Mouse (Mus musculus) midbrain, embryonic 13.5 days (tissue): ENCODE measurements at regions not wholly inside any gene's neighbourhood (a gene's known extent, or its start where the extent isn't known, plus 50 kb on each side); places are given as distances from the start of the nearest gene placed in this dataset.

Experiments used
- ATAC-seq: fragments of 200-750 bp; cut with Nextera tagmentation; 2 replicates; pipeline ENCODE4 v1.8.0; 2017; ENCODE audit warnings: mild to moderate bottlenecking, moderate TSS enrichment, moderate library complexity
- H3K27ac ChIP-seq: fragments of 300-500 bp; sonication (generic); 2 replicates; pipeline ENCODE4 v1.5.1; 2015; ENCODE audit warnings: inconsistent platforms, mild to moderate bottlenecking, moderate library complexity
- H3K27me3 ChIP-seq: fragments of 300-500 bp; sonication (generic); 2 replicates; pipeline ENCODE4 v1.6.1; 2015; ENCODE audit warnings: mild to moderate bottlenecking, inconsistent platforms
- H3K36me3 ChIP-seq: fragments of 300-500 bp; sonication (generic); 2 replicates; pipeline ENCODE4 v1.6.1; 2015; ENCODE audit warnings: mild to moderate bottlenecking, inconsistent platforms
- H3K4me1 ChIP-seq: fragments of 300-500 bp; sonication (generic); replicated peaks from 2 replicates; pipeline ENCODE4 v1.6.1; 2015; ENCODE audit warnings: inconsistent platforms
- H3K4me2 ChIP-seq: fragments of 300-500 bp; sonication (generic); replicated peaks from 2 replicates; pipeline ENCODE4 v1.6.1; 2015; ENCODE audit warnings: moderate library complexity, mild to moderate bottlenecking, inconsistent platforms
- H3K4me3 ChIP-seq: fragments of 300-500 bp; sonication (generic); replicated peaks from 2 replicates; pipeline ENCODE4 v1.5.1; 2015; ENCODE audit warnings: mild to moderate bottlenecking, inconsistent platforms
- H3K9ac ChIP-seq: fragments of 300-500 bp; sonication (generic); replicated peaks from 2 replicates; pipeline ENCODE4 v1.6.1; 2015; ENCODE audit warnings: mild to moderate bottlenecking, inconsistent platforms
- H3K9me3 ChIP-seq: fragments of 300-500 bp; sonication (generic); 2 replicates; pipeline ENCODE4 v1.6.1; 2016; ENCODE audit warnings: mild to moderate bottlenecking, inconsistent platforms
- WGBS: fragments of 180-500 bp; shearing (Covaris S2); methylation state at CpG from one replicate; pipeline ENCODE4 v1.1.7; 2015; 5-methylcytosine and 5-hydroxymethylcytosine counted together

GRCm38 (mm10) chr17:62962292-62962618, 81.1 kb upstream of the Efna5 start:
- WGBS = 93% methylated on average over 3 of the region's 3 CpGs
- ATAC-seq = no peak
- no peaks in the 10 kb centered on the region for H3K27me3 ChIP-seq

GRCm38 (mm10) chr17:62961596-62962291, 80.6 kb upstream of the Efna5 start:
- no peaks in the 10 kb centered on the region for H3K9me3 ChIP-seq
- no peak overlapping the region for H3K9ac ChIP-seq
- H3K4me2 ChIP-seq = no peak overlapping the region
- WGBS = 87% methylated on average over 19 of the region's 19 CpGs
- H3K36me3 ChIP-seq = no peaks in the 10 kb centered on the region
- peaks cover 5% of the 10 kb centered on the region for H3K4me1 ChIP-seq
- H3K27ac ChIP-seq = 0 out of 2 replicates have a peak overlapping the region, but pooled peaks have one; percentile 7
- no peaks in the 10 kb centered on the region for H3K27me3 ChIP-seq
- H3K4me3 ChIP-seq = no peak overlapping the region
- no peak for ATAC-seq

More at GRCm38 (mm10) chr17:62962292-62962618, 81.1 kb upstream of the Efna5 start:
- no peak overlapping the region for H3K27ac ChIP-seq
- H3K9ac ChIP-seq = no peak overlapping the region
- no peak overlapping the region for H3K4me2 ChIP-seq
- no peaks in the 10 kb centered on the region for H3K9me3 ChIP-seq
- peaks cover 5% of the 10 kb centered on the region for H3K4me1 ChIP-seq
- no peaks in the 10 kb centered on the region for H3K36me3 ChIP-seq
- H3K4me3 ChIP-seq = no peak overlapping the region

DNA sequence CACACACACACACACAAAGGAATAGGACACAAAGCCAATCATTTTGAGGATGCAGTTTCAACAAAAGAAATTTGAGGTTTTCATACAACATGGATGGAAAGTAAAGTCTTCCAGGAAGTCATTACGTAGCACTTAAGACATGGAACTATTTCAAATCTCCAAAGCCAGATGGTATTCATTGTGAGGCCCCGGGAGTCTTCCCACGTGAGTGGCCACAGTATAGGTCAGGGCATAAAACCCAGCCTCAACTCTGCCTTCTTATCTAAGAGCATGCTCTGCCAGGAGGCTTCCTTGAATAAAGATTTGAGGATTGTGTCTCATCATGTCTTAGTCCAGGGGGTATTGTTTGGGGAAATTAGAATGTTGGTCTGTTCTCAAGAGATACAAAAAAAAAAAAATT, 78.0 kb upstream of the Efna5 start:
- 69% methylated on average over 3 of the region's 3 CpGs for WGBS
- H3K27me3 ChIP-seq = no peaks in the 10 kb centered on the region
- no peak overlapping the region for H3K9ac ChIP-seq
- H3K36me3 ChIP-seq = no peaks in the 10 kb centered on the region
- no peaks in the 10 kb centered on the region for H3K9me3 ChIP-seq
- peaks cover 5% of the 10 kb centered on the region for H3K4me1 ChIP-seq
- no peak overlapping the region for H3K4me2 ChIP-seq
- no peak overlapping the region for H3K27ac ChIP-seq
- ATAC-seq = no peak
- H3K4me3 ChIP-seq = no peak overlapping the region

DNA sequence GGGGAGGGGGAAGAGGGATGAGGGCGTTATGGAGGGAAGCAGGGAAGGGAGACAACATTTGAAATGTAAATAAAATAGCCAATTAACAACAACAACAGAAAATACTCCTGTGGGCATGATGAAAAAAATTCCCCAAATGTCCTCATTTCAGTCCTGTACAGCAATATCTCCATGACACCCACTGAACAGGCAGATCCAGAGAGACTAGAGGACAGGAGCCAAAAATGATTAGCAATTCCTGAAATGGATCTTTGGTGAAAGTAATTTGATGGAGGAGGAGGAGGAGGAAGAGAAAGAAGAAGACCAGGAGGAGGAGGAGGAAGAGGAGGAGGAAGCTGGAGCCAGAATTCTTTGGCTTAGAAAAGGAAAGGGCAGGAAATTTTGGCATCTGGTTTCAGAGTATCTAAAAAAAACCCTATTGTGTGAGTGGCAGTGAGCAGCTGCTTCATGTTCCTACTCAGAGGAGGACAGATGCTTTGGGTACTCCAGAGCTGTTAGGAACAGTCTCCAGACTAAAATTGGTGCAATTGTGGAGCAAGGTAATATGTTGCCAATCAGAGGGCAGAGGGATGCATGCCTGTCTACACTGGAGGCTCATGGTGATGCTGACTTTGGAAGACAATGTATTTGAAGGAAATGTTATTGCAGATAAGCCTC, 66.5 kb upstream of the Efna5 start:
- WGBS = 67% methylated on average over 1 of the region's 1 CpGs

GRCm38 (mm10) chr17:62940573-62941252, 59.6 kb upstream of the Efna5 start:
- 9% methylated on average over 7 of the region's 7 CpGs for WGBS
- ATAC-seq = peak; percentile 74; the same call in 1 of the 2 replicates
- H3K36me3 ChIP-seq = no peaks in the 10 kb centered on the region
- H3K4me3 ChIP-seq = no peak overlapping the region
- no peak overlapping the region for H3K9ac ChIP-seq
- peak overlapping the region; percentile 45 for H3K4me2 ChIP-seq
- H3K9me3 ChIP-seq = no peaks in the 10 kb centered on the region
- no peak overlapping the region for H3K27ac ChIP-seq
- H3K27me3 ChIP-seq = no peaks in the 10 kb centered on the region
- H3K4me1 ChIP-seq = peaks cover 14% of the 10 kb centered on the region

More for the DNA sequence above, 66.5 kb upstream of the Efna5 start:
- H3K36me3 ChIP-seq = no peaks in the 10 kb centered on the region
- no peak for ATAC-seq
- H3K27me3 ChIP-seq = no peaks in the 10 kb centered on the region
- H3K4me1 ChIP-seq = no peaks in the 10 kb centered on the region
- no peaks in the 10 kb centered on the region for H3K9me3 ChIP-seq
- no peak overlapping the region for H3K9ac ChIP-seq
- no peak overlapping the region for H3K4me2 ChIP-seq
- H3K4me3 ChIP-seq = no peak overlapping the region
- no peak overlapping the region for H3K27ac ChIP-seq

DNA sequence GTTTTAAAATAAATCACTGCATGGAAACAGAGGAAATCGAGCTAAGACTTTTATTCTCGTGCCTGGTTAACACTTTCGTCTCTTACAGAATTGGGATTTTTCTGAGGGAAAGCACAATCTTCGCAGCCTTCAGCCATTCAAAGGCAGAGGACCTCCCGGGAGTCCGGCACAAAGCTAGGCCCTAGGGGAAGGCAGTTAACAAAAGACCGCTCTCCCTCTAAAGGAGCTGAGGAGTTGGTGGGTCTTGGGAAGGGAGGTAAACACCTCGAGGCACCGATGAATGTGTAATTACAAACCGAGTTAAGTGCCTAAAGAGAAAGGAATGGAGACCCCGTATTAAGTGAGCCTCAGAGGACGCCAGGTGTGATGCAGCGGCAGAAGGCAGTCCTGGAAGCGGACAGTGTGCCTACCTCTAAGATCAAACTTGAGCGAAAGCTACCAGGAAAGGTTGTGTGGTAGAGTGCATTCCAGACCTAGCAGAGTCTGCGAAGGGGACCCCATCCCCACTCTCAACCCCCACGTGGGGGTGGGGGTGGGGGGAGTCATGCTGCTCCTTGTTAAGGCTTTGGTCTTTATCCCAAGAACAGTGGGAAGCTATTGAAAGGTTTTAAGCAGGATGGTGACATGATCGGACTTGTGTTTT, 58.9 kb upstream of the Efna5 start:
- Histone ChIP-seq H3K27me3 (no peaks in the 10 kb centered on the region), H3K36me3 (no peaks in the 10 kb centered on the region), H3K4me2 (peak overlapping the region; percentile 45), H3K4me3 (peak overlapping the region; percentile 16; the same call in 1 of the 2 replicates), H3K4me1 (peaks cover 14% of the 10 kb centered on the region), H3K27ac (no peak overlapping the region), H3K9me3 (no peaks in the 10 kb centered on the region), H3K9ac (no peak overlapping the region)
- WGBS = 5% methylated on average over 18 of the region's 18 CpGs
- ATAC-seq = peak; percentile 50; the same call in 1 of the 2 replicates

DNA sequence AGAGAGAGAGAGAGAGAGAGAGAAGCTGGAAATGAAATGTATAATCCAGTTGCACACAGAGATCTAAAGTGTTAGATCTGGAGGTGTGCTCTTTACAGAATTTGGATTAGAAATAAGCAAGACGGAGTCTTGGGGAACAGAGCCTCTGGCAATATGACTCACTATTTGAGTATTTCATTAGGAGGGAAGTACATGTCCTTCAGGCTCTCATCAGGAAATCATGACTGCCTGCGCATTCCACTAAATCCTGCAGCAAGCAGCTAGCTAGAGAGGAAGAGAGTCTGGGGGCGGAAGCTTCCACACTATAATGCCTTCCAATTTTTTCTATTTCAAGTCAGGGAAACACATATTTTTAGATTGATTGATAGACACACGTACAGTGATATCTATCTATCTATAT, 58.1 kb upstream of the Efna5 start:
- no peak overlapping the region for H3K9ac ChIP-seq
- no peaks in the 10 kb centered on the region for H3K27me3 ChIP-seq
- H3K36me3 ChIP-seq = no peaks in the 10 kb centered on the region
- peaks cover 14% of the 10 kb centered on the region for H3K4me1 ChIP-seq
- ATAC-seq = no peak
- H3K27ac ChIP-seq = no peak overlapping the region
- H3K9me3 ChIP-seq = no peaks in the 10 kb centered on the region
- 58% methylated on average over 4 of the region's 4 CpGs for WGBS
- no peak overlapping the region for H3K4me2 ChIP-seq
- H3K4me3 ChIP-seq = no peak overlapping the region
